Mouse (Mus musculus): ENCODE measurements at regions not wholly inside any gene's neighbourhood (a gene's known extent, or its start where the extent isn't known, plus 50 kb on each side); places are given as distances from the start of the nearest gene placed in this dataset.

DNA sequence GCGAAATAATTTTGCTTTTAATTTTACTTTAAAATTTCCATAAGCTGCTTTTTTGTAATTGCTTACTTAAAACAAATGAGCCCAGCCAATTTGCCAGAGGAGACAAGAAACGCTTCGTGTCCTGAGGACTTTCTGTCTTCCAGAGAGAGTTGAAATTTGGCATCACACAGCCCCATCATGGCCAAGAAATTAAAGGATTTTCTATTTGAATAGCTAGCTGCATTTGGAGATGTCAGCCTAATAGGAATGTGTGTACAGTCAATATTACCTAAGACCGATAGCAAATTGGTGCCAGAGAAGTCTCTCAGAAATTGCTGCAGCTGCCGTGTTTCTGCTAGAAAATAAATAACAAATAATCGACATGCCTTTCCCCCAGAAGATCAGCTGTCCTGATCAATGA lies 268.1 kb upstream of the Cxxc4 start:
- WGBS = 86% methylated on average over 6 of the region's 6 CpGs
- H3K36me3 ChIP-seq (ENCODE audit: control insufficient read depth, insufficient read depth, low read length) = no peaks in the 10 kb centered on the region
- no peaks in the 10 kb centered on the region for H3K4me1 ChIP-seq (replicated peaks; ENCODE audit: control insufficient read depth, insufficient read depth, low read length)
- TF ChIP-seq POLR2A (IDR thresholded peaks at IDR 0.05; ENCODE audit: control insufficient read depth, extremely low read depth, insufficient read depth, low read length, poor library complexity) = no peak
- no peak for TF ChIP-seq CTCF (IDR thresholded peaks at IDR 0.05; ENCODE audit: borderline replicate concordance, control insufficient read depth, extremely low read depth, insufficient read depth, low read length, poor library complexity)
- no peaks in the 10 kb centered on the region for H3K27me3 ChIP-seq (ENCODE audit: control insufficient read depth, insufficient read depth, low read length)
- no peak overlapping the region for H3K27ac ChIP-seq (ENCODE audit: control insufficient read depth, insufficient read depth, low read length)
- no peak for DNase-seq
- no peak overlapping the region for H3K4me3 ChIP-seq (ENCODE audit: control insufficient read depth, insufficient read depth, low read length)

GRCm38 (mm10) chr3:133972774-133973173 lies 263.5 kb upstream of the Cxxc4 start:
- no peaks in the 10 kb centered on the region for H3K36me3 ChIP-seq (ENCODE audit: control insufficient read depth, insufficient read depth, low read length)
- TF ChIP-seq CTCF (IDR thresholded peaks at IDR 0.05; ENCODE audit: borderline replicate concordance, control insufficient read depth, extremely low read depth, insufficient read depth, low read length, poor library complexity) (no peak), POLR2A (IDR thresholded peaks at IDR 0.05; ENCODE audit: control insufficient read depth, extremely low read depth, insufficient read depth, low read length, poor library complexity) (no peak)
- no peaks in the 10 kb centered on the region for H3K4me1 ChIP-seq (replicated peaks; ENCODE audit: control insufficient read depth, insufficient read depth, low read length)
- no peaks in the 10 kb centered on the region for H3K27me3 ChIP-seq (ENCODE audit: control insufficient read depth, insufficient read depth, low read length)
- WGBS = 89% methylated on average over 2 of the region's 2 CpGs
- H3K4me3 ChIP-seq (ENCODE audit: control insufficient read depth, insufficient read depth, low read length) = no peak overlapping the region
- no peak for DNase-seq
- H3K27ac ChIP-seq (ENCODE audit: control insufficient read depth, insufficient read depth, low read length) = no peak overlapping the region

- no peak for DNase-seq
- Histone ChIP-seq H3K27ac (ENCODE audit: control insufficient read depth, insufficient read depth, low read length) (no peak overlapping the region), H3K36me3 (ENCODE audit: control insufficient read depth, insufficient read depth, low read length) (no peaks in the 10 kb centered on the region), H3K4me1 (replicated peaks; ENCODE audit: control insufficient read depth, insufficient read depth, low read length) (no peaks in the 10 kb centered on the region), H3K4me3 (ENCODE audit: control insufficient read depth, insufficient read depth, low read length) (no peak overlapping the region), H3K27me3 (ENCODE audit: control insufficient read depth, insufficient read depth, low read length) (no peaks in the 10 kb centered on the region)
- 90% methylated on average over 2 of the region's 2 CpGs for WGBS
- no peak for TF ChIP-seq POLR2A (IDR thresholded peaks at IDR 0.05; ENCODE audit: control insufficient read depth, extremely low read depth, insufficient read depth, low read length, poor library complexity)
- TF ChIP-seq CTCF (IDR thresholded peaks at IDR 0.05; ENCODE audit: borderline replicate concordance, control insufficient read depth, extremely low read depth, insufficient read depth, low read length, poor library complexity) = no peak
Measured at GRCm38 (mm10) chr3:133987681-133988080, 248.6 kb upstream of the Cxxc4 start.

- Histone ChIP-seq H3K36me3 (ENCODE audit: control insufficient read depth, insufficient read depth, low read length) (no peaks in the 10 kb centered on the region), H3K27me3 (ENCODE audit: control insufficient read depth, insufficient read depth, low read length) (no peaks in the 10 kb centered on the region), H3K4me1 (replicated peaks; ENCODE audit: control insufficient read depth, insufficient read depth, low read length) (no peaks in the 10 kb centered on the region), H3K27ac (ENCODE audit: control insufficient read depth, insufficient read depth, low read length) (no peak overlapping the region), H3K4me3 (ENCODE audit: control insufficient read depth, insufficient read depth, low read length) (no peak overlapping the region)
- TF ChIP-seq POLR2A (IDR thresholded peaks at IDR 0.05; ENCODE audit: control insufficient read depth, extremely low read depth, insufficient read depth, low read length, poor library complexity) = no peak
- TF ChIP-seq CTCF (IDR thresholded peaks at IDR 0.05; ENCODE audit: borderline replicate concordance, control insufficient read depth, extremely low read depth, insufficient read depth, low read length, poor library complexity) = no peak
- no peak for DNase-seq
- WGBS = 88% methylated on average over 2 of the region's 2 CpGs
Measured at GRCm38 (mm10) chr3:133993971-133994370, 242.3 kb upstream of the Cxxc4 start.

GRCm38 (mm10) chr3:133999965-134000364 lies 236.3 kb upstream of the Cxxc4 start:
- DNase-seq = no peak
- Histone ChIP-seq H3K27ac (ENCODE audit: control insufficient read depth, insufficient read depth, low read length) (no peak overlapping the region), H3K4me1 (replicated peaks; ENCODE audit: control insufficient read depth, insufficient read depth, low read length) (no peaks in the 10 kb centered on the region), H3K27me3 (ENCODE audit: control insufficient read depth, insufficient read depth, low read length) (no peaks in the 10 kb centered on the region), H3K4me3 (ENCODE audit: control insufficient read depth, insufficient read depth, low read length) (no peak overlapping the region), H3K36me3 (ENCODE audit: control insufficient read depth, insufficient read depth, low read length) (no peaks in the 10 kb centered on the region)
- 93% methylated on average over 8 of the region's 8 CpGs for WGBS
- TF ChIP-seq POLR2A (IDR thresholded peaks at IDR 0.05; ENCODE audit: control insufficient read depth, extremely low read depth, insufficient read depth, low read length, poor library complexity) (no peak), CTCF (IDR thresholded peaks at IDR 0.05; ENCODE audit: borderline replicate concordance, control insufficient read depth, extremely low read depth, insufficient read depth, low read length, poor library complexity) (no peak)

- 95% methylated on average over 1 of the region's 1 CpGs for WGBS
- Histone ChIP-seq H3K4me1 (replicated peaks; ENCODE audit: control insufficient read depth, insufficient read depth, low read length) (no peaks in the 10 kb centered on the region), H3K27me3 (ENCODE audit: control insufficient read depth, insufficient read depth, low read length) (no peaks in the 10 kb centered on the region), H3K27ac (ENCODE audit: control insufficient read depth, insufficient read depth, low read length) (no peak overlapping the region), H3K36me3 (ENCODE audit: control insufficient read depth, insufficient read depth, low read length) (no peaks in the 10 kb centered on the region), H3K4me3 (ENCODE audit: control insufficient read depth, insufficient read depth, low read length) (no peak overlapping the region)
- TF ChIP-seq CTCF (IDR thresholded peaks at IDR 0.05; ENCODE audit: borderline replicate concordance, control insufficient read depth, extremely low read depth, insufficient read depth, low read length, poor library complexity) (no peak), POLR2A (IDR thresholded peaks at IDR 0.05; ENCODE audit: control insufficient read depth, extremely low read depth, insufficient read depth, low read length, poor library complexity) (no peak)
- DNase-seq = no peak
Measured at GRCm38 (mm10) chr3:134000595-134000994, 235.7 kb upstream of the Cxxc4 start.

DNA sequence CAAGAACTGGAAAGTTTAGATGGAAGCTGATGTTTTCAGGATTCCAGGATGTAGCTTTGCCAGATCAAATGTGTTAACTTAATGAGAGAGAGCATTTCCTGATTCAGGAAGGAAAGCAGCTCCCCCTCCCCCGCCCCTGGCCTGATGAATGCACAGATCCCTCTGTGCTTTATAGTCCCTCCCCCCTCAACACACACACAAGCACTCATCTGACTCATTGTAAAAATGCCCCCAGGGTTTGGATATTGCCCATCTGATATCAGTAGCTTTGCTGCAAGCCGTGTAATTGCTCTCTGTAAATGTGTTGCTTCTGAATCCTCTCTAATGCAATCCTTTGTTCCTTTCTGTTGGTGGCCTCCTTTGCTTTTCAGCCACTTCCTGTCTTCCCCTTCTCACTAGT lies 221.5 kb upstream of the Cxxc4 start:
- TF ChIP-seq CTCF (IDR thresholded peaks at IDR 0.05; ENCODE audit: borderline replicate concordance, control insufficient read depth, extremely low read depth, insufficient read depth, low read length, poor library complexity) = no peak
- no peak for TF ChIP-seq POLR2A (IDR thresholded peaks at IDR 0.05; ENCODE audit: control insufficient read depth, extremely low read depth, insufficient read depth, low read length, poor library complexity)
- Histone ChIP-seq H3K27me3 (ENCODE audit: control insufficient read depth, insufficient read depth, low read length) (no peaks in the 10 kb centered on the region), H3K4me1 (replicated peaks; ENCODE audit: control insufficient read depth, insufficient read depth, low read length) (no peaks in the 10 kb centered on the region), H3K4me3 (ENCODE audit: control insufficient read depth, insufficient read depth, low read length) (no peak overlapping the region), H3K36me3 (ENCODE audit: control insufficient read depth, insufficient read depth, low read length) (no peaks in the 10 kb centered on the region), H3K27ac (ENCODE audit: control insufficient read depth, insufficient read depth, low read length) (no peak overlapping the region)
- no peak for DNase-seq
- WGBS = 87% methylated on average over 2 of the region's 2 CpGs

Measured in thymus, adult 2 months (tissue).